Mouse (Mus musculus) splenic B cell, adult 2 months (primary cell): ENCODE measurements at regions not wholly inside any gene's neighbourhood (a gene's known extent, or its start where the extent isn't known, plus 50 kb on each side); places are given as distances from the start of the nearest gene placed in this dataset.
"Not testable (repeated sequence)": the region's sequence is repeated elsewhere in the genome, so short reads cannot be mapped to it uniquely, and the experiment has no call there.

ENCODE experiments used
- DNase-seq: peaks from one replicate; pipeline ENCODE4 v3.0.0-alpha.2; 2011; ENCODE audit warnings: low read depth, low spot score
- H3K27me3 ChIP-seq: 2 replicates; pipeline ENCODE4 v1.6.1; 2012; ENCODE audit warnings: mild to moderate bottlenecking, low read length, moderate library complexity, mixed read lengths; ENCODE audit not compliant: control insufficient read depth, poor library complexity, insufficient read depth, severe bottlenecking
- H3K36me3 ChIP-seq: 2 replicates; pipeline ENCODE4 v1.6.1; 2012; ENCODE audit warnings: mild to moderate bottlenecking, low read length, moderate library complexity, mixed read lengths; ENCODE audit not compliant: control insufficient read depth, poor library complexity, insufficient read depth, severe bottlenecking

- DNase-seq: no peak
- H3K27me3 ChIP-seq: no peaks in the 10 kb centered on the region
- no peaks in the 10 kb centered on the region for H3K36me3 ChIP-seq
Measured at GRCm38 (mm10) chr17:47258296-47258695, 110.4 kb upstream of the Mrps10 start.

GRCm38 (mm10) chr17:47255209-47255608 is 113.5 kb upstream of the Mrps10 start:
- Histone ChIP-seq H3K36me3 (no peaks in the 10 kb centered on the region), H3K27me3 (no peaks in the 10 kb centered on the region)
- DNase-seq: no peak

GRCm38 (mm10) chr17:47254026-47254425 is 114.7 kb upstream of the Mrps10 start:
- Histone ChIP-seq H3K27me3 (no peaks in the 10 kb centered on the region), H3K36me3 (no peaks in the 10 kb centered on the region)
- DNase-seq: no peak

GRCm38 (mm10) chr17:47250001-47250400 is 118.7 kb upstream of the Mrps10 start:
- DNase-seq: no peak
- H3K27me3 ChIP-seq: no peaks in the 10 kb centered on the region
- H3K36me3 ChIP-seq: no peaks in the 10 kb centered on the region

- DNase-seq: no peak
- no peaks in the 10 kb centered on the region for H3K27me3 ChIP-seq
Measured at GRCm38 (mm10) chr17:47249176-47249575, 119.5 kb upstream of the Mrps10 start.

GRCm38 (mm10) chr17:47248053-47248452 is 120.6 kb upstream of the Mrps10 start:
- H3K27me3 ChIP-seq: no peaks in the 10 kb centered on the region
- DNase-seq: no peak
- H3K36me3 ChIP-seq: no peaks in the 10 kb centered on the region

More at GRCm38 (mm10) chr17:47249176-47249575, 119.5 kb upstream of the Mrps10 start:
- H3K36me3 ChIP-seq: no peaks in the 10 kb centered on the region

GRCm38 (mm10) chr17:47247516-47247915 is 121.2 kb upstream of the Mrps10 start:
- no peak for DNase-seq
- Histone ChIP-seq H3K27me3 (no peaks in the 10 kb centered on the region), H3K36me3 (no peaks in the 10 kb centered on the region)

- H3K27me3 ChIP-seq: no peaks in the 10 kb centered on the region
- no peaks in the 10 kb centered on the region for H3K36me3 ChIP-seq
- no peak for DNase-seq
Measured at GRCm38 (mm10) chr17:47246605-47247004, 122.1 kb upstream of the Mrps10 start.

GRCm38 (mm10) chr17:47245635-47246034 is 123.1 kb upstream of the Mrps10 start:
- no peak for DNase-seq
- H3K36me3 ChIP-seq: no peaks in the 10 kb centered on the region
- H3K27me3 ChIP-seq: no peaks in the 10 kb centered on the region

- DNase-seq: no peak
- H3K27me3 ChIP-seq: no peaks in the 10 kb centered on the region
- no peaks in the 10 kb centered on the region for H3K36me3 ChIP-seq
Measured at GRCm38 (mm10) chr17:47239086-47239485, 129.6 kb upstream of the Mrps10 start.

GRCm38 (mm10) chr17:47237881-47238280 is 130.8 kb upstream of the Mrps10 start:
- not testable (repeated sequence) for DNase-seq, H3K36me3 ChIP-seq, H3K27me3 ChIP-seq

- no peak for DNase-seq
- Histone ChIP-seq H3K36me3 (no peaks in the 10 kb centered on the region), H3K27me3 (no peaks in the 10 kb centered on the region)
Measured at GRCm38 (mm10) chr17:47234343-47234742, 134.3 kb upstream of the Mrps10 start.

GRCm38 (mm10) chr17:47233003-47233678 is 135.5 kb upstream of the Mrps10 start:
- DNase-seq: no peak
- no peaks in the 10 kb centered on the region for H3K27me3 ChIP-seq
- H3K36me3 ChIP-seq: no peaks in the 10 kb centered on the region

GRCm38 (mm10) chr17:47230715-47231114 is 138.0 kb upstream of the Mrps10 start:
- no peak for DNase-seq
- Histone ChIP-seq H3K36me3 (no peaks in the 10 kb centered on the region), H3K27me3 (no peaks in the 10 kb centered on the region)

- no peaks in the 10 kb centered on the region for H3K27me3 ChIP-seq
- H3K36me3 ChIP-seq: no peaks in the 10 kb centered on the region
- DNase-seq: no peak
Measured at GRCm38 (mm10) chr17:47226391-47226790, 142.3 kb upstream of the Mrps10 start.
